Mouse (Mus musculus) midbrain, postnatal 0 days (tissue): ENCODE data around the gene Atp5g2. TPM values are rescaled to one million over a fixed set of nuclear protein-coding genes. Genes with fewer than 3 reads are reported as not detected.
A peak's percentile ranks its signal among the peaks of the same experiment; 100 is the strongest.

ENCODE experiments used
- ATAC-seq: fragments of 200-750 bp; cut with Nextera tagmentation; 2 replicates; pipeline ENCODE4 v1.8.0; 2017; ENCODE audit warnings: moderate number of reproducible peaks, mild to moderate bottlenecking, moderate TSS enrichment, moderate library complexity; ENCODE audit not compliant: low FRiP score
- DNase-seq: peaks from one replicate; pipeline ENCODE4 v3.0.0-alpha.2; 2015; ENCODE audit warnings: low spot score
- H3K27ac ChIP-seq: fragments of 300-500 bp; sonication (generic); 2 replicates; pipeline ENCODE4 v1.5.1; 2014; ENCODE audit warnings: low read depth, mild to moderate bottlenecking, low read length, mixed read lengths
- H3K27me3 ChIP-seq: fragments of 300-500 bp; sonication (generic); 2 replicates; pipeline ENCODE4 v1.6.1; 2014; ENCODE audit warnings: low read length, control low read depth, mixed read lengths; ENCODE audit not compliant: insufficient read depth
- H3K36me3 ChIP-seq: fragments of 300-500 bp; sonication (generic); 2 replicates; pipeline ENCODE4 v1.6.1; 2014; ENCODE audit warnings: low read length, control low read depth, mixed read lengths; ENCODE audit not compliant: insufficient read depth
- H3K4me1 ChIP-seq: fragments of 300-500 bp; sonication (generic); 2 replicates; pipeline ENCODE4 v1.6.1; 2014; ENCODE audit warnings: mild to moderate bottlenecking, control low read depth, antibody characterized with exemption, low read length, mixed read lengths; ENCODE audit not compliant: insufficient read depth
- H3K4me2 ChIP-seq: fragments of 300-500 bp; sonication (generic); 2 replicates; pipeline ENCODE4 v1.6.1; 2014; ENCODE audit warnings: low read depth, mild to moderate bottlenecking, low read length, mixed read lengths; ENCODE audit not compliant: poor library complexity, severe bottlenecking
- H3K4me3 ChIP-seq: fragments of 300-500 bp; sonication (generic); 2 replicates; pipeline ENCODE4 v1.5.1; 2014; ENCODE audit warnings: low read depth, mild to moderate bottlenecking, low read length, moderate library complexity
- H3K9ac ChIP-seq: fragments of 300-500 bp; sonication (generic); replicated peaks from 2 replicates; pipeline ENCODE4 v1.6.1; 2014; ENCODE audit warnings: mild to moderate bottlenecking, low read length, moderate library complexity, mixed read lengths; ENCODE audit not compliant: poor library complexity, severe bottlenecking
- H3K9me3 ChIP-seq: fragments of 300-500 bp; sonication (generic); 2 replicates; pipeline ENCODE4 v1.6.1; 2016; ENCODE audit warnings: low read length, control low read depth
- CTCF ChIP-seq: IDR thresholded peaks from 2 replicates; pipeline ENCODE4 v1.5.1; 2016; ENCODE audit warnings: antibody characterized with exemption, mild to moderate bottlenecking
- WGBS: fragments of 180-500 bp; shearing (Covaris S2); extraction: QIAGEN DNeasy Blood & Tissue Kit; methylation state at CpG from one replicate; pipeline ENCODE4 v1.1.7; 2014; 5-methylcytosine and 5-hydroxymethylcytosine counted together
- polyA plus RNA-seq: library from polyadenylated mRNA; unstranded; fragments of >200 nt; fragmentation: Nextera tagmentation; extraction: Ambion mirVana; gene quantifications from 2 replicates; pipeline ENCODE4 v1.2.1, GENCODE M21; 2015
- total RNA-seq: library from RNA; depleted of rRNA; stranded (reverse); fragments of >200 nt; gene quantifications from 2 replicates; pipeline ENCODE4 v1.2.3, GENCODE M21; 2014; rRNA removed

Gene Atp5g2
- total RNA-seq (187 and 348 TPM in 2 replicates), polyA plus RNA-seq (54.4 and 76.5 TPM in 2 replicates)

GRCm38 (mm10) chr15:102672215-102673071 lies at the start of gene Atp5g2:
Gene Atp5g2, minus strand, starts transcription at chr15:102672352.
- Histone ChIP-seq H3K9ac (peak within 1 kb of the TSS; percentile 92), H3K36me3 (no peaks in the 10 kb centered on the region), H3K9me3 (no peaks in the 10 kb centered on the region), H3K4me1 (0 out of 2 replicates have a peak, but pooled peaks cover 5% of the 10 kb centered on the region), H3K27ac (peak within 1 kb of the TSS; percentile 98), H3K4me3 (peak within 1 kb of the TSS; percentile 47), H3K4me2 (peak within 1 kb of the TSS; percentile 83), H3K27me3 (no peaks in the 10 kb centered on the region)
- WGBS, result 2% methylated on average over 37 of the region's 37 CpGs
- DNase-seq, result peak; percentile 60
- TF ChIP-seq CTCF, result no peak
- no peak for ATAC-seq

GRCm38 (mm10) chr15:102721016-102721898 lies 49.1 kb upstream of the Atp5g2 start:
- TF ChIP-seq CTCF, result no peak
- Histone ChIP-seq H3K36me3 (peaks cover 19% of the 10 kb centered on the region), H3K9me3 (no peaks in the 10 kb centered on the region), H3K27ac (no peak overlapping the region; the same call in 1 of the 2 replicates), H3K9ac (peak overlapping the region; percentile 56), H3K4me3 (peak overlapping the region; percentile 72), H3K4me1 (no peaks in the 10 kb centered on the region; the same call in 1 of the 2 replicates), H3K4me2 (peak overlapping the region; percentile 61), H3K27me3 (no peaks in the 10 kb centered on the region)
- WGBS, result 19% methylated on average over 14 of the region's 14 CpGs
- no peak for DNase-seq
- ATAC-seq, result no peak; the same call in 1 of the 2 replicates

GRCm38 (mm10) chr15:102716132-102716531 lies 44.0 kb upstream of the Atp5g2 start:
- Histone ChIP-seq H3K27me3 (no peaks in the 10 kb centered on the region), H3K4me2 (no peak overlapping the region), H3K9ac (no peak overlapping the region), H3K4me3 (no peak overlapping the region), H3K9me3 (no peaks in the 10 kb centered on the region), H3K4me1 (no peaks in the 10 kb centered on the region), H3K36me3 (peaks cover 58% of the 10 kb centered on the region), H3K27ac (no peak overlapping the region)
- TF ChIP-seq CTCF, result no peak
- 68% methylated on average over 12 of the region's 12 CpGs for WGBS
- ATAC-seq (no peak), DNase-seq (no peak)

GRCm38 (mm10) chr15:102707736-102708269 lies 35.7 kb upstream of the Atp5g2 start:
- no peaks in the 10 kb centered on the region for H3K9me3 ChIP-seq
- H3K27ac ChIP-seq, result no peak overlapping the region
- ATAC-seq (no peak), DNase-seq (peak; percentile 35)
- no peak overlapping the region for H3K4me2 ChIP-seq
- no peaks in the 10 kb centered on the region for H3K27me3 ChIP-seq
- no peak for TF ChIP-seq CTCF
- 70% methylated on average over 6 of the region's 6 CpGs for WGBS
- H3K4me1 ChIP-seq, result peaks cover 6% of the 10 kb centered on the region; the same call in 1 of the 2 replicates
- H3K36me3 ChIP-seq, result peaks cover 55% of the 10 kb centered on the region
- no peak overlapping the region for H3K4me3 ChIP-seq
- no peak overlapping the region for H3K9ac ChIP-seq

GRCm38 (mm10) chr15:102705923-102706503 lies 33.9 kb upstream of the Atp5g2 start:
- TF ChIP-seq CTCF, result no peak
- peaks cover 6% of the 10 kb centered on the region; the same call in 1 of the 2 replicates for H3K4me1 ChIP-seq
- H3K27ac ChIP-seq, result peak overlapping the region; percentile 67
- no peaks in the 10 kb centered on the region for H3K27me3 ChIP-seq
- peaks cover 40% of the 10 kb centered on the region for H3K36me3 ChIP-seq
- DNase-seq, result peak; percentile 16
- H3K4me3 ChIP-seq, result no peak overlapping the region
- H3K4me2 ChIP-seq, result no peak overlapping the region
- ATAC-seq, result no peak
- WGBS, result 56% methylated on average over 7 of the region's 7 CpGs
- H3K9ac ChIP-seq, result no peak overlapping the region
- H3K9me3 ChIP-seq, result no peaks in the 10 kb centered on the region
